Mouse (Mus musculus) forebrain, embryonic 16.5 days (tissue): ENCODE results near the gene Cdk7. TPM values are rescaled to one million over a fixed set of nuclear protein-coding genes. Genes with fewer than 3 reads are reported as not detected.
A peak's percentile ranks its signal among the peaks of the same experiment; 100 is the strongest.

ENCODE experiments used
- ATAC-seq: fragments of 200-750 bp; cut with Nextera tagmentation; 2 replicates; pipeline ENCODE4 v1.8.0; 2017; ENCODE audit warnings: mild to moderate bottlenecking, moderate library complexity
- H3K27ac ChIP-seq: fragments of 300-500 bp; sonication (generic); 2 replicates; pipeline ENCODE4 v1.5.1; 2014; ENCODE audit warnings: low read length, control low read depth
- H3K27me3 ChIP-seq: fragments of 300-500 bp; sonication (generic); replicated peaks from 2 replicates; pipeline ENCODE4 v1.6.1; 2014; ENCODE audit warnings: low read length; ENCODE audit not compliant: control insufficient read depth, insufficient read depth
- H3K36me3 ChIP-seq: fragments of 300-500 bp; sonication (generic); 2 replicates; pipeline ENCODE4 v1.6.1; 2014; ENCODE audit not compliant: control insufficient read depth, insufficient read depth
- H3K4me1 ChIP-seq: fragments of 300-500 bp; sonication (generic); replicated peaks from 2 replicates; pipeline ENCODE4 v1.6.1; 2014; ENCODE audit warnings: low read length; ENCODE audit not compliant: control insufficient read depth, insufficient read depth
- H3K4me2 ChIP-seq: fragments of 300-500 bp; sonication (generic); 2 replicates; pipeline ENCODE4 v1.6.1; 2014; ENCODE audit warnings: mild to moderate bottlenecking, low read length, control low read depth
- H3K4me3 ChIP-seq: fragments of 300-500 bp; sonication (generic); replicated peaks from 2 replicates; pipeline ENCODE4 v1.5.1; 2014; ENCODE audit warnings: mild to moderate bottlenecking, low read length, control low read depth
- H3K9ac ChIP-seq: fragments of 300-500 bp; sonication (generic); replicated peaks from 2 replicates; pipeline ENCODE4 v1.6.1; 2014; ENCODE audit warnings: low read depth, low read length, control low read depth
- H3K9me3 ChIP-seq: fragments of 300-500 bp; sonication (generic); 2 replicates; pipeline ENCODE4 v1.6.1; 2016; ENCODE audit warnings: low read length; ENCODE audit not compliant: control insufficient read depth
- WGBS: fragments of 180-500 bp; shearing (Covaris S2); extraction: QIAGEN DNeasy Blood & Tissue Kit; methylation state at CpG from one replicate; pipeline ENCODE4 v1.1.7; 2014; 5-methylcytosine and 5-hydroxymethylcytosine counted together
- polyA plus RNA-seq: library from polyadenylated mRNA; unstranded; fragments of >200 nt; fragmentation: Nextera tagmentation; extraction: Ambion mirVana; gene quantifications from 2 replicates; pipeline ENCODE4 v1.2.1, GENCODE M21; 2015

Cdk7 gene
- polyA plus RNA-seq, 1 experiment from 2014 or later = 56.5 TPM

GRCm38 (mm10) chr13:100669291-100670022 is 61.3 kb downstream of the Cdk7 start, which contains the start of gene Ccdc125:
Ccdc125 (plus strand) TSS chr13:100669717.
- H3K4me1 ChIP-seq = peaks cover 11% of the 10 kb centered on the region
- 0 out of 2 replicates have a peak, but pooled peaks cover 2% of the 10 kb centered on the region for H3K9me3 ChIP-seq
- H3K27me3 ChIP-seq = no peaks in the 10 kb centered on the region
- peak within 1 kb of the TSS; percentile 86 for H3K4me2 ChIP-seq
- peak within 1 kb of the TSS; percentile 61 for H3K9ac ChIP-seq
- WGBS = under 1% methylated on average over 44 of the region's 44 CpGs
- peak within 1 kb of the TSS; percentile 54 for H3K4me3 ChIP-seq
- peaks cover 8% of the 10 kb centered on the region; the same call in 1 of the 2 replicates for H3K36me3 ChIP-seq
- H3K27ac ChIP-seq = no peak within 1 kb of the TSS
- ATAC-seq = peak; percentile 69

- peak; percentile 56 for ATAC-seq
Measured at GRCm38 (mm10) chr13:100659864-100660456, 70.8 kb downstream of the Cdk7 start.

GRCm38 (mm10) chr13:100658091-100658490 is 72.6 kb downstream of the Cdk7 start:
- H3K4me2 ChIP-seq = no peak overlapping the region
- no peaks in the 10 kb centered on the region for H3K27me3 ChIP-seq
- no peaks in the 10 kb centered on the region for H3K9me3 ChIP-seq
- no peak for ATAC-seq
- 93% methylated on average over 5 of the region's 5 CpGs for WGBS
- no peaks in the 10 kb centered on the region for H3K36me3 ChIP-seq
- H3K9ac ChIP-seq = no peak overlapping the region
- H3K27ac ChIP-seq = no peak overlapping the region
- H3K4me1 ChIP-seq = no peaks in the 10 kb centered on the region
- H3K4me3 ChIP-seq = no peak overlapping the region

More at GRCm38 (mm10) chr13:100659864-100660456, 70.8 kb downstream of the Cdk7 start:
- H3K4me3 ChIP-seq = no peak overlapping the region
- H3K4me2 ChIP-seq = no peak overlapping the region
- H3K27me3 ChIP-seq = no peaks in the 10 kb centered on the region
- no peak overlapping the region for H3K9ac ChIP-seq
- WGBS = 54% methylated on average over 4 of the region's 4 CpGs
- H3K4me1 ChIP-seq = no peaks in the 10 kb centered on the region
- H3K9me3 ChIP-seq = no peaks in the 10 kb centered on the region
- H3K27ac ChIP-seq = no peak overlapping the region
- H3K36me3 ChIP-seq = 0 out of 2 replicates have a peak, but pooled peaks cover 3% of the 10 kb centered on the region

Other genes starting within 250 kb of the Cdk7 start
- 68.5 and 77.4 TPM in 2 replicates for gene Gtf2h2, start 238.4 kb downstream of the Cdk7 start, polyA plus RNA-seq
- 7.8 and 9.8 TPM in 2 replicates for gene Ocln, start 178.2 kb downstream of the Cdk7 start, polyA plus RNA-seq
- 1.2 and 1.5 TPM in 2 replicates for gene Marveld2, start 114.0 kb downstream of the Cdk7 start, polyA plus RNA-seq
- gene Ak6, start 80.0 kb downstream of the Cdk7 start, polyA plus RNA-seq = 359 and 367 TPM in 2 replicates
- gene Rad17, start 79.9 kb downstream of the Cdk7 start, polyA plus RNA-seq = 21.1 and 23.4 TPM in 2 replicates
- gene Taf9, start 79.4 kb downstream of the Cdk7 start, polyA plus RNA-seq = 23.3 and 30.0 TPM in 2 replicates
- 1.2 and 1.4 TPM in 2 replicates for gene Ccdc125, start 61.2 kb downstream of the Cdk7 start, polyA plus RNA-seq
- gene Mrps36, start 13.7 kb upstream of the Cdk7 start, polyA plus RNA-seq = 112 and 119 TPM in 2 replicates
- 13.4 and 14.7 TPM in 2 replicates for gene Cenph, start 45.0 kb upstream of the Cdk7 start, polyA plus RNA-seq
- gene Ccnb1, start 55.6 kb upstream of the Cdk7 start, polyA plus RNA-seq = 102 and 131 TPM in 2 replicates
- 34.9 and 38.8 TPM in 2 replicates for gene Slc30a5, start 102.5 kb upstream of the Cdk7 start, polyA plus RNA-seq